Mouse (Mus musculus): ENCODE results near the gene Ikzf2.

DNA sequence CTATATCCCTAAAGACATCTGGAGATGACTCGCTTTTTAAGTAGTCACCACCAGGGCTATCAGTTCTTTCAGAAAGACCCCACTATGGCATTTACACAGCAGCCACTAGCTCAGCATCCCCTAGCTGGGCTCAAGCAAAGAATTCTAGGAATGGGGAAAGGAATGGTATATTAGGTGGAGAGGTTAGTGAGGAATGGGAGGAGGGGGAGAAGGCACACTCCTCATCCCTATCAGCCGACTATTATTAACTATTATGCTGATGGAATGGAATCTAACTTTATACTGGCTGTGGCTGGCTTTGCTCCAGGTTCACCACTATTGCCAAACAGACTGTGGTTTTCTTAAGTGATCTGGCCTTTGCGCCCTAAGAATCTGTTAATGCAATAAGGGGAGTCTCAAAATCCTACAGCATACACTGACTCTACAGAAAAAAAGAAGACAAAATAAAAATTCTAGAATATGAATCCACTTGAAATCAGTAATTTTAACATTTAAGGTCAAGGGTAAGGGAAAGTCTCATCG is 75.8 kb downstream of the Ikzf2 start:
- TF ChIP-seq REST (IDR thresholded peaks at IDR 0.05; ENCODE audit: insufficient read depth, insufficient read length), result no peak
- no peak for TF ChIP-seq POLR2A (IDR thresholded peaks at IDR 0.05; ENCODE audit: insufficient read length, low read depth)
- no peak for TF ChIP-seq MAX (IDR thresholded peaks at IDR 0.05; ENCODE audit: low read depth)
- no peak for TF ChIP-seq E2F4 (IDR thresholded peaks at IDR 0.05; ENCODE audit: insufficient read depth)
- TF ChIP-seq TCF12 (IDR thresholded peaks at IDR 0.05; ENCODE audit: insufficient read depth, poor library complexity, severe bottlenecking), result no peak
- TF ChIP-seq POLR2AphosphoS2 (IDR thresholded peaks at IDR 0.05; ENCODE audit: insufficient read length, low read depth), result no peak
- TF ChIP-seq TCF3 (IDR thresholded peaks at IDR 0.05; ENCODE audit: insufficient read length, low read depth), result no peak
- TF ChIP-seq SRF (IDR thresholded peaks at IDR 0.05; ENCODE audit: control insufficient read depth, insufficient read length, low read depth), result no peak
- no peak for TF ChIP-seq USF1 (IDR thresholded peaks at IDR 0.05; ENCODE audit: low read depth)
